Mouse (Mus musculus) splenic B cell, adult 2 months (primary cell): ENCODE data around the gene Dusp18.
A peak's percentile ranks its signal among the peaks of the same experiment; 100 is the strongest.

ENCODE experiments used
- DNase-seq: peaks from one replicate; pipeline ENCODE4 v3.0.0-alpha.2; 2011; ENCODE audit warnings: low read depth, low spot score
- H3K27me3 ChIP-seq: 2 replicates; pipeline ENCODE4 v1.6.1; 2012; ENCODE audit warnings: mild to moderate bottlenecking, low read length, moderate library complexity, mixed read lengths; ENCODE audit not compliant: control insufficient read depth, poor library complexity, insufficient read depth, severe bottlenecking
- H3K36me3 ChIP-seq: 2 replicates; pipeline ENCODE4 v1.6.1; 2012; ENCODE audit warnings: mild to moderate bottlenecking, low read length, moderate library complexity, mixed read lengths; ENCODE audit not compliant: control insufficient read depth, poor library complexity, insufficient read depth, severe bottlenecking

Dusp18 gene

GRCm38 (mm10) chr11:3894406-3895281 lies at the start of gene Dusp18, which contains the start of gene 4921536K21Rik:
Gene Dusp18 (plus strand): TSS chr11:3895240.
Gene 4921536K21Rik (minus strand): TSS chr11:3895098.
- peak; percentile 94 for DNase-seq
- Histone ChIP-seq H3K36me3 (no peaks in the 10 kb centered on the region), H3K27me3 (no peaks in the 10 kb centered on the region)

GRCm38 (mm10) chr11:3846351-3846750 lies 48.7 kb upstream of the Dusp18 start:
- no peaks in the 10 kb centered on the region for H3K36me3 ChIP-seq
- DNase-seq = no peak
- no peaks in the 10 kb centered on the region for H3K27me3 ChIP-seq

GRCm38 (mm10) chr11:3849469-3850314 lies 45.3 kb upstream of the Dusp18 start:
- H3K27me3 ChIP-seq = no peaks in the 10 kb centered on the region
- no peak for DNase-seq

GRCm38 (mm10) chr11:3850315-3850614 lies 44.8 kb upstream of the Dusp18 start:
- no peaks in the 10 kb centered on the region for H3K27me3 ChIP-seq
- no peaks in the 10 kb centered on the region for H3K36me3 ChIP-seq
- DNase-seq = no peak

More at GRCm38 (mm10) chr11:3849469-3850314, 45.3 kb upstream of the Dusp18 start:
- no peaks in the 10 kb centered on the region for H3K36me3 ChIP-seq

GRCm38 (mm10) chr11:3850746-3851277 lies 44.2 kb upstream of the Dusp18 start:
- Histone ChIP-seq H3K36me3 (no peaks in the 10 kb centered on the region), H3K27me3 (no peaks in the 10 kb centered on the region)
- DNase-seq = no peak

- Histone ChIP-seq H3K27me3 (no peaks in the 10 kb centered on the region), H3K36me3 (no peaks in the 10 kb centered on the region)
- no peak for DNase-seq
Observed at GRCm38 (mm10) chr11:3851872-3852271, 43.2 kb upstream of the Dusp18 start.

GRCm38 (mm10) chr11:3853031-3853430 lies 42.0 kb upstream of the Dusp18 start:
- DNase-seq = no peak

GRCm38 (mm10) chr11:3853481-3854034 lies 41.5 kb upstream of the Dusp18 start:
- Histone ChIP-seq H3K27me3 (no peaks in the 10 kb centered on the region), H3K36me3 (no peaks in the 10 kb centered on the region)
- DNase-seq = no peak

More at GRCm38 (mm10) chr11:3853031-3853430, 42.0 kb upstream of the Dusp18 start:
- Histone ChIP-seq H3K27me3 (no peaks in the 10 kb centered on the region), H3K36me3 (no peaks in the 10 kb centered on the region)

- no peaks in the 10 kb centered on the region for H3K36me3 ChIP-seq
- H3K27me3 ChIP-seq = no peaks in the 10 kb centered on the region
- no peak for DNase-seq
Observed at GRCm38 (mm10) chr11:3854156-3854555, 40.9 kb upstream of the Dusp18 start.

GRCm38 (mm10) chr11:3855846-3856245 lies 39.2 kb upstream of the Dusp18 start:
- DNase-seq = no peak
- H3K36me3 ChIP-seq = no peaks in the 10 kb centered on the region
- H3K27me3 ChIP-seq = no peaks in the 10 kb centered on the region

- DNase-seq = no peak
- H3K27me3 ChIP-seq = no peaks in the 10 kb centered on the region
- H3K36me3 ChIP-seq = no peaks in the 10 kb centered on the region
Observed at GRCm38 (mm10) chr11:3857902-3858301, 37.1 kb upstream of the Dusp18 start.

- 0 out of 2 replicates have a peak, but pooled peaks cover 2% of the 10 kb centered on the region for H3K27me3 ChIP-seq
- H3K36me3 ChIP-seq = no peaks in the 10 kb centered on the region
- DNase-seq = no peak
Observed at GRCm38 (mm10) chr11:3859778-3860177, 35.3 kb upstream of the Dusp18 start.

GRCm38 (mm10) chr11:3860361-3860760 lies 34.7 kb upstream of the Dusp18 start:
- H3K27me3 ChIP-seq = 0 out of 2 replicates have a peak, but pooled peaks cover 2% of the 10 kb centered on the region
- DNase-seq = no peak
- H3K36me3 ChIP-seq = no peaks in the 10 kb centered on the region

GRCm38 (mm10) chr11:3862661-3863453 lies 32.2 kb upstream of the Dusp18 start:
- Histone ChIP-seq H3K27me3 (0 out of 2 replicates have a peak, but pooled peaks cover 2% of the 10 kb centered on the region), H3K36me3 (no peaks in the 10 kb centered on the region)
- DNase-seq = no peak
